Mouse (Mus musculus): ENCODE measurements around the gene Mrpl43. TPM values are rescaled to one million over a fixed set of nuclear protein-coding genes. Genes with fewer than 3 reads are reported as not detected.

Mrpl43 gene
- polyA plus RNA-seq, 2 experiments from 2014 or later = 67.8 to 71.3 TPM

DNA sequence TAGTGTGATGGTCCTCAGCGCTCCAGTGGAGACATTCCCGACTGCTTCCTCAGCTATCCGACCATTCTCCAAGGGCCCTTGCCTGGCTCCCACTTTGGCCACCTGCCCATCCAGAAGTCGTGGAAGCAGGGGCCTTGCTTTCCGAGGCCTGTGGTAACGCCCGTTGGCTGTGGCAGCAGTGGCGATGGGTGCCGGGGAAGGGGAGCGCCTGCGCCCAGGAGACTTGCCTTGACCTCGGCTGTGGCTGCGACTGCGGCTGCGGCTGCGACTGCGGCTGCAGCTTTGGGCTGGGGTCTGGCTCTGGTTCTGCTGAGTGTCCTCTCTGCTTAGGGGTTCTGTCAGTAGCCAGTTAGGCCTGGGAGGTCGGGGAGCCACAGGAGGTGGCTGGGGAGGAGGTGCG lies 22.5 kb upstream of the Mrpl43 start:
- ATAC-seq = no peak

DNA sequence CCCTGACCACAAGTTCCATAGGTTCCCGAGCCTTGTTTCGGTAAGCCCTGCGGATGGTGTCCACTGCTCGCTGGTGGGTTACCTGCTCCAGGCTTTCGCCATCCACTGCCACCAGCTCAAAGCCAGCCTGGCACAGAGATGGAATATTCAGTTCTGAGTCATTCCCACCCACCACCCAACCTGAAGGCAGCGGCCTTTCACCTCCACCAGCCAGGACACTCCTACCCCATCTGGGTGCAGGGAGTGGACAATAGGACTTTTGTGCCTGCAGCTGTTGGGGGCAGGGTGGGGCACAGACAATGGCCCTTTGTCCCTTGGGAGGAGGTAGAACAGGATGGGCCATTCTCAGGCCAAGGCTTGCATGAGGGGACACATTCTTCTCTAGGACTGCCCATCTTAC lies 21.6 kb upstream of the Mrpl43 start:
- no peak for ATAC-seq

DNA sequence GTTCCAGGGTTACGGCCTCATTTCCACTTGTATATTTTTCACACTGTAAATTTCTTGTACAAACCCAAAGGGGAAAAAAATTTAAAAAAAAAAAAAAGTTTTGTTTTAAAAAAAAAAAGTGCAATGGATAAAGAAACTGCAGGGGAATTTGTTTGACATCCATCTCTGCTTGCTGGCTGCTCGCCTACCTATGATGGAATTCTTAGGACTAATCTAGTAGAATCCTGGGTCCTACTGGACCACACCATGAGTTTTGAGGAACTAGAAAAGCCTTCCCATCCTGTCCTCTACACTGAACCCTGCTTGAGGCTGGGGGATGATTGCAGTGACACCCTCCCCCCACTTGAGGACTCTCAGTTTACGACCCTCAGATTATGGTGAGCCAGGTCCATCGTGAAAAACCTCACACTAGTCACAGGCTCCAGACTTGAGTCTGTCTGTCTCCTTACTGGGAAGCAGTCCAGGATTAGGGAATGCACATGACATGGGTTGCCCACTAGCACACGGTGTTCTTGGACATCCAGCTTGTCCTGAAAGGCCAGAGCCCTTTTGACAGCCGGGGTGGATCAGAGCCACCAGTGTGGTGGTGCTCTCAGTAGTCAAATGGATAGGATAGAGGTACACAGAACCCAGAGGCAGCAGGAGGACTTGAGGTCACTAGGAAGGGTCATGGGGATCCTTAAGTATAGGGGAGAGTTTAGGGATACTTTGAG lies 20.9 kb upstream of the Mrpl43 start:
- ATAC-seq = no peak

DNA sequence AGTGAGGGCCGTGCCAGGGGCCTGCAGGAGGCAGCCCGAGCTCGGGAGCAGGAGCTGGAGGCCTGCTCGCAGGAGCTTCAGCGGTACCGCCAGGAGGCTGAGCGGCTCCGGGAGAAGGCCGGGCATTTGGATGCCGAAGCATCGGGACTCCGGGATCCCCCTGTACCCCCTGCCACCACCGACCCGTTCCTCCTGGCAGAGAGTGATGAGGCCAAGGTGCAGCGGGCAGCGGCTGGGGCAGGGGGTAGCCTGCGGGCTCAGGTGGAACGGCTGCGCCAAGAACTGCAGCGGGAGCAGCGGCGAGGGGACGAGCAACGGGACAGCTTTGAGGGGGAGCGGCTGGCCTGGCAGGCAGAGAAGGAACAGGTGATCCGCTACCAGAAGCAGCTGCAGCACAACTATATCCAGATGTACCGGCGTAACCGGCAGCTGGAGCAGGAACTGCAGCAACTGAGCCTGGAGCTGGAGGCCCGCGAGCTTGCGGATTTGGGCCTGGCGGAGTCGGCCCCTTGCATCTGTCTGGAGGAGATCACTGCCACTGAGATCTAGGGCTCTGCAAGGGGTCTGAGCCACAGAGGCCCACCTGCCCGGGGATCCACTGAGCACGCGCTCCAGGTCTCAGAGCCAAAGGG lies 19.8 kb upstream of the Mrpl43 start:
- no peak for ATAC-seq

DNA sequence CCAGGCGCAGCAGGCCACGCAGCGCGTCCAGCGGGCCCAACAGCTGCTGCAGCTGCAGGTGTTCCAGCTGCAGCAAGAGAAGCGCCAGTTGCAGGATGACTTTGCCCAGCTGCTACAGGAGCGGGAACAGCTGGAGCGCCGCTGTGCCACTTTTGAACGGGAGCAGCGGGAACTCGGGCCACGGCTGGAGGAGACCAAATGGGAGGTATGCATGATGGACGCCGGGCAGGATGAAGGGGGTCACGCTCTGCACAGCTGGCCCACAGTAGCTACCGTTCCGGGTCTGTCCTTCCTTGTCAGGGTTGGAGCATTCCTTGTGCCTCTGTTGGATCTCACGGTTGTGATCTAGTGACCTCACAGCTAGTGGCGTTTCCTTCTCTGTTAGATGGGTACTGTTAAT lies 18.5 kb upstream of the Mrpl43 start:
- ATAC-seq = no peak

DNA sequence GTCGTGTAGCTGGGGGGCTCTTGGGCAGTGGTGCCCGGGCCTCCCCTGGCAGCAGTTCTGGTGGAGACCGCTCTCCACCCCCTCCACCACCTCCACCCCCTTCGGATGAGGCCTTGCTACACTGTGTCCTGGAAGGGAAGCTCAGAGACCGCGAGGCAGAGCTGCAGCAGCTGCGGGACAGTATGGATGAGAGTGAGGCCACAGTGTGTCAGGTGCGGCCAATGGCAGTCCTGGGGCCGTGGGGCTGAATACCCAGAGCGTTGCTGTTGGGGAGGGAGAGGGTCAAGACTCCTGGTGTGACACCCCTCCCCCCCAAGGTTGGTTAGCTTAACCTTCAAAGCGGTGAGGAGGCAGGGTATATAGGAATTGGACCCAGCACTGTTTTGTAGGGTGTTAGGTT lies 17.8 kb upstream of the Mrpl43 start:
- no peak for ATAC-seq

DNA sequence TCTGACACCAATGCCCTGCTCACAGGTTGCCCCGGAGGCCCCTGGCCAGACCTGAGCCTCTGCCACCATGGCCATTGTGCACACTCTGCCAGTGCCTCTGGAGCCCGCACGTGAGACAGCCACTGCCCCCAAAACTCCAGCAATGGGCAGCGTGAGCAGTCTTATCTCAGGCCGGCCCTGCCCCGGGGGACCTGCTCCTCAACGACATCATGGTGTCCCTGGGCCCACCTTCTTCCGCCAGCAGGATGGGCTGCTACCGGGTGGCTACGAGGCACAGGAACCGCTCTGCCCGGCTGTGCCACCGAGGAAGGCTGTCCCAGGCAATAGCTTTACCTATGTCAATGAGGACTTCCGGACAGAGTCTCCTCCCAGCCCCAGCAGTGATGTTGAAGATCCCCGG lies 15.1 kb upstream of the Mrpl43 start:
- no peak for ATAC-seq

DNA sequence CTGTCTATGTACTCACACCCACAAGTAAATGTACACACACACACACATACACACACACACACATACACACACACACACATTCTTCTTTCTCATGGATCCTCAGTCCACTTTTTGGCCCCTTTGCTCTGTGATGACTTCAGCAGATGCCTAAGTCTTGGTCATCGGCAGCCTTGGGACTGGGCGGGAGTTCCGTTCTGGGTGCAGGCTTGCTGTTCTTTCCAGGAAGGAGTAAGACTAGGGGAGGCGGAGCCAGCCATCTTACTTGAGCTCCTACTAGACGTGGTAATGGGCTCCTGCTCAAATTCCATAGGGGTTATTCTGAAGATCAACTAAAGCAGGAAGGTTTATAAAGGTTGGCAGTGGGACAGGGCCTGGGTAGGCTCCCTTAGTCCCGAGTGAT lies 14.1 kb upstream of the Mrpl43 start:
- no peak for ATAC-seq

DNA sequence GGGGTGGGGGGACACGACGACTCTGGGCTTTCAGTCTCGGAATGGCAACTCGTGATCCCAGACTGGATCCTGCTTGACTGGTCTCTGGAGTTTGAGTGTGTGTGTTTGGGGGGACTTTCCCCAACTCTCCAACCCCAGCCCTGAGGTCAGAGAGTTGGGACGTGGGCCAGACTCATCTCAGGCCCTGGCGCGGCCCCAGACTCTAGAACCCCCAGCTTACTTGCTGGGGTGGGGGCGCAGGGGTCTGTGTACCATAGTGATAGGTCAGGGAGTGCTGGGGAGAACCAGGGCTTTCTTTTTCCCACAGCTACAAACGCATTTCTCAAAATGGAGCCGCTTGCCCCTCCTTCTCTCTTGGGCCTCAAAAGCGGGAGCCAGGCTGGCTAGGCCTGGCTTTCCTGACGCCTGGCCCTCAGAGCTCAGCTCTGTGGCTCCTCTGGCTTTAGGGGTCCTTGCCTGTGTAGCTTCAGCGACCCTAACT lies 12.1 kb upstream of the Mrpl43 start:
- no peak for ATAC-seq

DNA sequence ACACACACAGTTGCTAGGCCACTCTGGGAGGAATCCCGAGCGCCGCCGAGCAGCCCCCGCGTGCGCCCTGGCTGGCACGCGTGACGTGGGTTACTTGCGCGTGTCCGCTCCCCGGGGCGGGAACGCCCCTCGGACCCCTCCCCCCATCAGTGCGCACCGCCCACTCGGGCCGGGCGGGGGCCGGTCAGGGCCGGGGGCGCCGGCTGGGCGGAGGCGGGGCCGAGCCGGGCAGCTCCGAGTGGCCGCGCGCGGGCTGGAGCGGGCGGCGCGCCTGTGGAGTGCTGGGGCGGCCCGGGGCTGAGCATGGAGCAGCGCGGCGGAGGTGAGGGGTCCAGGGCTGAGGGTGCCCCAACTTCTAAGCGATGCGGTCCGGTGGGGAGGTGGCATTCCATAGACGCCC lies 11.7 kb upstream of the Mrpl43 start:
- peak; percentile 9 for ATAC-seq

DNA sequence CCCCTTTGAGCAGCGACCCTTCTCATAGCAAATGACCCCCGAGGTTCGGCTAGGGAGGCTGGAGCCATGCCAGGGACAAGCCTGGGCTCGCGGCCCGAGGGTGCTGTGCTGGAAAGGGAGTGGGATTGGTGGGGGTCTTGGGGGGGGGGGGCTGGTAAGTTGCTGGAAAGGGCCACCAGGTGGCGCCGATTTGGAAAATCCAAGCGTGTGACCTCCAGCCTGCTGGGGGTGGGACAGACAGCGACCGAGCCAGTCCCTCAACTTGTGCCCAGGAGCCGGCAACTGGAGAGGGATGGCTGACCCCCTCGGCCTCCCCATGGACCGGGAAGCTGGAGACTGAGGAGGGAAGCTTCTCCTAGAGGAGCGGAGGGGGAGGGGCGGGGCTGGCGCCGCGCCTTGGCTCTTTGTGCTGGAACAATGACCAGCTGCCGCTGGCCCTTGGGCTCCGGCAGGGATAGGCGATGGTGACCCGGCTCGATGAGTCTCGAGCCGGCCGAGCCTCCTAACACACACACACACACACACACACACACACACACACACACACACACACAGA lies 11.1 kb upstream of the Mrpl43 start:
- ATAC-seq = no peak

DNA sequence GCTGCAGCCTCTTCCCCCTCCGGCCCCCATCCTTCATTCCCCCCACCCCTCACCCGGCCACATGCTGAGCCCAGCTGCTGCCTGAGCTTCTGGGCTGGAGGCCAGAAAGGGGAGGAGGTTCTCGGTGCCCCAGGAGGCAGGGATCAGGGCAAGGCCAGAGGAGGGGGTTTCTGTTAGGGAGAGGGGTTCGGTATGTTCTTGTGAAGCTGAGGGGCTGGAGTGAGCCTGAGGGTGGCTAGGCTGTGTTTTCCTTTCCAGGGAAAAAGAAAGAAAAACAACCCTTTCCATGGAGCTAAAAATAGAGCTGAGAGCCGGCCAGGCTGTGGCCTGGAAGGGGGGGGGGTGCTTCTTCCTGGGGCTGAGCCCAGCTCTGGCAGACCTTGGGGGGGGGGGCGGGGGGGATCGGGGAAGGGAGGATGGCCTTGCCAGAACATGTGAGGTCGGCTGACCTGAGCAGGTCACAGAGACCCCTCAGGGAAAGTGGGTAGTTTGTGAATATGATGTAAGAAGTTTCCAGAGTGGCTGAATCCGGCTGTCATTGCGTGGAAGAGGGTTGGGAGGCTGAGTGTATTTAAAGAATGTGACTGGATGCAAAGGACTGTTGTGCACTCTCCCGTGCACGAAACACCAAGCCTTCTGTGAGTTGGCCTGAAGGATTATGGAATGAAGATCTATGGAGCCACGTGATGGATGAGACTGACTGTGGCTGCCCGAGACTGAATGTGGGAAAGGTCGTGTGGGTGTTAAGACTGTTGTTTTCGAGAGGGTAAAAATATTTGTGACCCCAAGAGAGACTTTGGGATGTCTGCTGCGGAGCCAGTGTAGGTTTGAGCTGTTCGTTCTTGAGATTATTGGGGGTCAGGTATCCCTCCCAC lies 10.3 kb upstream of the Mrpl43 start:
- ATAC-seq = no peak

DNA sequence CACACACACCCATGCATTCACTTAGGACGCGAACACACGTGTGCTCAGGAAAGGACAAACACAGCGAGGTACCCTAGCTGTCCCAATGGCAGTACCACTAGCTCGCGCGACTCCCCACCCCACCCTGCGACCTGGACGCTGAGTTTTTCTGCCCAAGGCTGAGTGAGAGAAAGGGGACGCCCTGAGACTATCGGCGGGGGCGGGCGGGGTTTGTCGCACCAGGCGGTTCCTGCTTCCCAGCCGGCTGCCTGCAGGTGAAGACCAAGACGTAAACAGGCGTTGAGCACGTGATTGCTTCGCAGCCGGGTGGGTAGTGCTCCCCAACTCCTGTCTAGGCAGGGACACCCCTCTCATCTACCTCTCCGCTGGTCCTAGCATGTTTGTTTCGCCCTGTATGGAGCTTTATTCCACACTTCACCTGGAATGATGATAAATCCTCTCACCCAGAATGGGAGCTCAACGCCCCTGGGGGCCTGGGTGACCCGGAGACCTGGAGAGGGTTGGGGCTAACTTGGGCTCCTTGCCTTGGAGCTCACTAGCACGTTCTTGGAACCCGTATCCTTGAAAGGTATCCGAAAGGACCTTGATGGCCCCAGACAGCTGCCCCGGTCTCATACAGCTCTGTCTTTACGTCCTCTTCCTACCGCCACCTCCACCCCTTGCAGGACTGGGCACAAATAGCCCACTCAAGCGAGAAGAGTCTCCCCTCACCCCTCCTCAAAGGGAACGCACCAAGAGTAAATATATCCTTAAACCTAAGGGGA lies 9.5 kb upstream of the Mrpl43 start:
- ATAC-seq = peak; percentile 70

DNA sequence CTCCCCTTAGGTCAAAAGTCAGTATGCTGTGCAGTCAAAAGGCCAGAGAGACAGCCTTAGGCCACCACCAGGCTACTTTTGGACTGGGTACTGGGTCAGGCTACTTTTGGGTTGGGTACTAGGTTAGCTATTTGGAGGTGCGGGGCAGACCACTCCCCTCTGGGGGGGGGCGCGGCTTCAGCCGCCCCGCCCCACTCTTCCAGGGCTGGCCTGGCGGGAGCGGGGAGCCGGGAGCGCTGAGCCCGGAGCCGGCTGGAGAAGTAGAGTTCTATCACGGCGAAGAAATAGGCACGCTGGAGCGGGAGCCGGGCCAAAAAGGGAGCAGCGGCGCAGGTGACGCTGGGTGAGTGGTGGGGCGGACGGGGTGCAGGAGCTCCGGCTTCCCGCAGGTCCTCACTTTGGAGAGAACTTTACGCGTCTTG lies 8.8 kb upstream of the Mrpl43 start:
- ATAC-seq = peak; percentile 29

DNA sequence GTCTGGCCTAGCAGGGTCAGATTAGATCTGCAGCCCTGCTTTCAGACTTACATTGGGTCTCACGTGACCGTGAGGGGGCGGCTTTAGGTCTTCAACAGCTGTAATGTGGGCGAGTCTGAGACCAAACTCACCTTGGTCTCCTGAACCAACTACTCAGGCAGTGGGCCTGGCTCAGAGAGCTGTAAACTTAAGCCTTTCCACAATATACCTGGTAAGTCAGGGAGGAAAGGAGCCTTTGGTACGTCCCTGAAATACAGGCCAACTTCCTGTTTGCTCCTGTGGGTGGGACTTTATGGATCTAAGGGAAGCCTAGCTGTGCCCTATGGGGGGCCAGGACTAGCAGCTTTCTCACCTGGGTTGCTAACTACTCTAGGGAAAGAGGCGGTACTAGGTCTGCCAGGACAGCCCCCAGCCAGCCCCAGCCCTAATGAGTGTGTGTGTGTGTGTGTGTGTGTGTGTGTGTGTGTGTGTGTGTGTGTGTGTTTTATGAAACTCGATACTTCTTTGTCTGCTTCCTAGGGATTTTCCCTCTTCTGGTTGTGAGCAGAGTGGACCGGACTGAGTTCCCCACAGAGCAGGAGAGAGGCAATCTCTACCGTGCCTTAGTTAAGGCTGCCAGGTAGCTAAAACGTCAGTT lies 8.2 kb upstream of the Mrpl43 start, which contains the start of gene Lzts2:
TSS of gene Lzts2 (plus strand) at position 80 of the 637 bp plus-strand sequence.
- ATAC-seq = peak; percentile 19

DNA sequence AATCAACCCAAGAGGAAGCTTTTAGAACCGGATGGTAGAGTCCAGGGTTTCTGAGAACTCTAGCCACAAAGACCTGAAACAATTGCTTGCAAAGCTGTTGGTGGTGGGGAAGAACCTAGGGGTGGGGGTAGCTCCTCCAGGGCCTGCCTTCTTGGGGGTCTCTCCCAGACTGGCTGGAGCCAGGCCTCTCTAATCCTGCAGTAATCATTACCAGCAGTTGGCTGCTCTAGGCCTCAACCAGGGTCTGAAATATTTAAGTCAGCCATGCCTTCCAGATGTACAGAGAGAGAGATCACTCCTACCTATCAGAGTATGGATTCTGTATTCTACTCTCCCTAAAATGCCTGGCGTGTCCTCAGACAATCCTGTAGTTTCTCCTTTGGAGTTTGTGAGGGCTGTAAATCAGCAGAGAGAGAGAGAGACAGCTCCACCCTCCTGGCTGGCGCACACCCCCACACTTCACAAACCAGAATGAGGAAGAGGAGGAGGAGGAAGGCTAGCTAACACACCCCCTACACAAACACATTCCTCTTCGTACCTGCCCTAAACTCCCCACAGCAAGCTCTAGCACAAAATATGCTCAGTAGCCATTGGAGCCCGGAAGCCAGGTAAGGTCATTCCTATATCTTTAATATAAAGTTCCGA lies 7.5 kb upstream of the Mrpl43 start:
- no peak for ATAC-seq

DNA sequence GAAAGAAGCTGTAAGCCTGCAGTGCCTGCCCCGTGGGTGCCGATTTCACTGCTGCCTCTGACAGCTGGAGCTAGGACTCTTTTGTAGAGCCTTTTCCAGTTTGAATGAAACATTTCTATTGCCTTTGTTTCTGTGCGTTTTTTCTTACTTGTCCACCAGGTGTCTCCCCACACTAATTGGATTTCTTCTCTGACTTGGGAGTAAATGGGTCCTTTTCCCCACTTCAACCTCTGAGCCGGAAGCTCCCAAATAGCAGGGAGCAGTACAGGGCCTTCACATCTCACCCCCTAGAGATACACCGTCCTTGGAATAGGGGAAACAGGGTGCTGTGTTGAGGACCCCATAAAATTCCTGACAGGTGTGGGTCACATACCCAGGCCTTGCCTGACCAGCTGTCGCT lies 6.4 kb upstream of the Mrpl43 start:
- ATAC-seq = no peak

DNA sequence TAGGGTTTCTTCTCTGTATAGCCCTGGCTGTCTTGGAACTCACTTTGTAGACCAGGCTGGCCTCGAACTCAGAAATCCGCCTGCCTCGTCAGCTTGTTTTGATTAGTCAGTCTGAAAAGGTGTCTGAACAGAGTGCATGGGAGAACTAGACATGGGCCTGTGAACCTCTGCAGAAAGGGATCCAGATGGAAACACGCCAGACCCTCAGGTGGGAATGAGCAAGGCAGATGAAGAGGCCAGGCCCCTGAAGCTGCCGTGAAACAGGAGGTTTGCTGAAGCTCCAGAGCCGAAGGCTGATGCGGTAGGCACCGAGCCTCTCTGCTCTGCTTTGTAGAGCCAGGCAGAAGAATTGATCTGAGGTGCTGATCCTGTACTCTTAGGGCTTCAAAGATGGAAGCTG lies 6.0 kb upstream of the Mrpl43 start:
- no peak for ATAC-seq

DNA sequence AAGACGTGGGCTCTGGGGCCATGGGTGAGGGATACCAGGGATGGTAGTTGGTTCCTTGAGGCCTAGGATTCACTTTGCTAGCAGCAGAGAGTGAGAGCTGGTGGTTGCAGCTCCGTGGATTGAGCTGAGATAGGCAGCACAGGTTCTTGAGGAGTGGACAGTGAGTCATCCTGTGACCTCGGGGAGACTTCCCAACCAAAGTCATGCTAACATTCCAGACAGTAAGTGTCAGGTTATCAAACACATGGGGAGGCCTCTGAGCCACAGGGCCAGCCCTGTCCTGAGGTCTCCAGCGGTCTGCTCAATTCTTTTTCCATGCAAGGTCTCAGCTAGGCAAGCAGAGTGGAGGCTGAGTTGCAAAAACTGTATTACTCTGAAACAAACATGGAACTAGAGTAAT lies 4.4 kb upstream of the Mrpl43 start:
- ATAC-seq = no peak

DNA sequence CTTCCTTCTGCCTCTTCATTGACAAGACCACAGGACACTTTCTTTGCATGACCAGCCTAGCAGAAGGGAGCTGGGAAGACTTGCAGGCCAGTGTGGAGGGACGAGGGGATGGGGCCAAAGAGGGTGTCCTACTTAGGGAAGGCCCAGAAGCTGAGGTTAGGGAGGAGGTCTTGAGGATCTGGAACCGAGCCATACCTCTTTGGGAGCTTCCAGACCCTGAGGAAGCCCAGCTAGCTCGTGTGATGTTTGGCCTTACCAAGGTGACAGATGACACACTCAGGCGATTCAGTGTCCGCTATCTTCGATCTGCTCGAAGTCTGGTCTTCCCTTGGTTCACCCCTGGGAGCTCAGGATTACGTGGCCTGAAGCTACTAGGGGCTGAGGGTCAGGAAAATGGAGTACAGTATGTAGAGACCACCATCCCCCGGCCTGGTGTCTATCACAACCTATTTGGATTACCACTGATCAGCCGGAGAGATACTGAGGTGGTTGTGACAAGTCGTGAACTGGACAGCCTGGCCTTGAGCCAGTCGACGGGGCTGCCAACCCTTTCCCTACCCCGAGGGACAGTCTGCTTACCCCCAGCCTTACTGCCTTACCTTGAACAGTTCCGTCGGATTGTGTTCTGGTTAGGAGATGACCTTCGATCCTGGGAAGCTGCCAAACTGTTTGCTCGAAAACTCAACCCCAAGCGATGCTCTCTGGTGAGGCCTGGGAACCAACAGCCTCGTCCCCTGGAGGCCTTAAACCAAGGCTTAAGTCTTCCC lies 1.4 kb upstream of the Mrpl43 start:
- ATAC-seq = no peak

DNA sequence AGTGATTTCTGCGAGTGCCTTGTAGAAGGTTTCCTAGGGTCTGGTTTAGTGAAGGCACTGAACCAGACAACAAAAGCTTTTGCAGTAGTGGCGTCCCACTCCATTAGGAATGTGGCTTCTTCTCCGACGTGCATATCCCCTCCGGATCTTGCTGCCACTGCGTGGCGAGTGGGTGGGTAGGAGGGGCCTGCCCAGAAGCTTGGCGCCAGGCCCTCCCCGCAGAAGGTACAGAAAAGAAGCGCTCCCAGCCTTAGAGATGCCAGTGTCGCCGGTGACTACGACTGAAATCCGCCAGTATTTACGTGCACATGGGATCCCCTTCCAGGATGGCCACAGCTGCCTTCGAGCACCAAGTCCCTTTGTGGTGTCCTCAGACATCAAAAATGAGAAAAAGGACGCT lies 779 bp upstream of the Mrpl43 start:
- no peak for ATAC-seq

Measured in activated CD4-positive, CD25-positive, alpha-beta regulatory T cell, adult 4 months (primary cell).